Mouse (Mus musculus): ENCODE results near the gene Nktr.

Gene Nktr

GRCm38 (mm10) chr9:121707801-121708200 lies 11.2 kb upstream of the Nktr start:
- no peak for DNase-seq (ENCODE audit: low spot score)

- no peak for DNase-seq (ENCODE audit: low spot score)
These were observed 10.2 kb upstream of the Nktr start for GRCm38 (mm10) chr9:121708506-121709486.

GRCm38 (mm10) chr9:121709898-121710583 lies 8.9 kb upstream of the Nktr start, which contains the start of gene Ss18l2:
Ss18l2 (plus strand) TSS chr9:121710329.
- DNase-seq (ENCODE audit: low spot score): peak; percentile 94

GRCm38 (mm10) chr9:121710584-121710975 lies 8.4 kb upstream of the Nktr start:
- no peak for DNase-seq (ENCODE audit: low spot score)

- DNase-seq (ENCODE audit: low spot score): no peak
These were observed 1.9 kb upstream of the Nktr start for GRCm38 (mm10) chr9:121717048-121717447.

GRCm38 (mm10) chr9:121718070-121718705 lies 781 bp upstream of the Nktr start:
- DNase-seq (ENCODE audit: low spot score): no peak

- peak; percentile 25 for DNase-seq (ENCODE audit: low spot score)
These were observed 670 bp downstream of the Nktr start for GRCm38 (mm10) chr9:121719347-121720331.

- no peak for DNase-seq (ENCODE audit: low spot score)
These were observed 21.5 kb downstream of the Nktr start for GRCm38 (mm10) chr9:121740490-121740889.

- no peak for DNase-seq (ENCODE audit: low spot score)
These were observed 22.2 kb downstream of the Nktr start for GRCm38 (mm10) chr9:121741168-121741567.

- no peak for DNase-seq (ENCODE audit: low spot score)
These were observed 25.1 kb downstream of the Nktr start for GRCm38 (mm10) chr9:121744051-121744450.

- DNase-seq (ENCODE audit: low spot score): no peak
These were observed 33.8 kb downstream of the Nktr start for GRCm38 (mm10) chr9:121752774-121753173.

GRCm38 (mm10) chr9:121754624-121755023 lies 35.7 kb downstream of the Nktr start:
- DNase-seq (ENCODE audit: low spot score): no peak

- DNase-seq (ENCODE audit: low spot score): no peak
These were observed 37.8 kb downstream of the Nktr start for GRCm38 (mm10) chr9:121756785-121757184.

- DNase-seq (ENCODE audit: low spot score): no peak
These were observed 38.5 kb downstream of the Nktr start for GRCm38 (mm10) chr9:121757432-121757831.

- DNase-seq (ENCODE audit: low spot score): no peak
These were observed 39.2 kb downstream of the Nktr start for GRCm38 (mm10) chr9:121757835-121758814.

GRCm38 (mm10) chr9:121759091-121760081 lies 40.4 kb downstream of the Nktr start, which contains the start of gene Zfp651:
Zfp651 (plus strand) TSS chr9:121759330.
- DNase-seq (ENCODE audit: low spot score): no peak

GRCm38 (mm10) chr9:121760271-121761090 lies 41.5 kb downstream of the Nktr start:
- no peak for DNase-seq (ENCODE audit: low spot score)
